Mouse (Mus musculus) embryonic facial prominence, embryonic 12.5 days (tissue): ENCODE measurements around the gene Krt17. TPM values are rescaled to one million over a fixed set of nuclear protein-coding genes. Genes with fewer than 3 reads are reported as not detected.

ENCODE experiments used
- ATAC-seq: fragments of 200-750 bp; cut with Nextera tagmentation; 2 replicates; pipeline ENCODE4 v1.8.0; 2017; ENCODE audit not compliant: insufficient number of reproducible peaks, insufficient read depth, low FRiP score, low TSS enrichment
- H3K27ac ChIP-seq: fragments of 300-500 bp; sonication (generic); 2 replicates; pipeline ENCODE4 v1.5.1; 2016; ENCODE audit warnings: mild to moderate bottlenecking
- H3K27me3 ChIP-seq: fragments of 300-500 bp; sonication (generic); 2 replicates; pipeline ENCODE4 v1.6.1; 2016; ENCODE audit warnings: mild to moderate bottlenecking, moderate library complexity
- H3K36me3 ChIP-seq: fragments of 300-500 bp; sonication (generic); 2 replicates; pipeline ENCODE4 v1.6.1; 2016; ENCODE audit warnings: mild to moderate bottlenecking
- H3K4me1 ChIP-seq: fragments of 300-500 bp; sonication (generic); 2 replicates; pipeline ENCODE4 v1.6.1; 2016
- H3K4me2 ChIP-seq: fragments of 300-500 bp; sonication (generic); replicated peaks from 2 replicates; pipeline ENCODE4 v1.6.1; 2016; ENCODE audit warnings: mild to moderate bottlenecking, moderate library complexity
- H3K4me3 ChIP-seq: fragments of 300-500 bp; sonication (generic); 2 replicates; pipeline ENCODE4 v1.5.1; 2016; ENCODE audit warnings: mild to moderate bottlenecking
- H3K9ac ChIP-seq: fragments of 300-500 bp; sonication (generic); 2 replicates; pipeline ENCODE4 v1.6.1; 2016; ENCODE audit warnings: mild to moderate bottlenecking, moderate library complexity
- H3K9me3 ChIP-seq: fragments of 300-500 bp; sonication (generic); 2 replicates; pipeline ENCODE4 v1.6.1; 2016; ENCODE audit warnings: mild to moderate bottlenecking, moderate library complexity
- WGBS: fragments of 180-500 bp; shearing (Covaris S2); methylation state at CpG from one replicate; pipeline ENCODE4 v1.1.7; 2016; 5-methylcytosine and 5-hydroxymethylcytosine counted together
- polyA plus RNA-seq: library from polyadenylated mRNA; unstranded; fragments of >200 nt; fragmentation: Nextera tagmentation; extraction: Ambion mirVana; gene quantifications from 2 replicates; pipeline ENCODE4 v1.2.1, GENCODE M21; 2016

Gene Krt17
- polyA plus RNA-seq, 1 experiment from 2014 or later, result 8.1 TPM

DNA sequence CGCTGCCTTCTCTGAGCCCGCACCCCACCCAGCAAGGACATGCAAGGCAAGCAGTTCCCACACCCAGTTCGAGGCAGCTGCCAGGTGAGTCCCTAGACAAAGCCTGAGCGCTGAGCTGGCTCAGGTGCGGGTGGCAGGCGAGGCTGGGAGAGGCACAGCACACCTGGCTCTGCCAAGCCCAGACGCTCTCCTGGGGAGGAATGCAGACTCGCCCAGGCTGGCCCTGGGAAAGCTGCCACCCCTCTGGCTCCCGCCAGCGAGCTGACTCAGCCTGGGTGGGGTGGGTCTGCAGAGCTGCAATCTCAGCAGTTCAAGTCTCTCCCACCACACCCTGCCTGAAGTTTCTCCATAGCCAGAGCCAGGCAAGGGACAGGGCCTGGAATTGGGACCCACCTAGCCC lies 26.2 kb upstream of the Krt17 start:
- Histone ChIP-seq H3K27ac (peak overlapping the region; percentile 72), H3K9me3 (no peaks in the 10 kb centered on the region), H3K36me3 (no peaks in the 10 kb centered on the region), H3K4me3 (no peak overlapping the region), H3K4me2 (no peak overlapping the region), H3K27me3 (0 out of 2 replicates have a peak, but pooled peaks cover 3% of the 10 kb centered on the region), H3K9ac (no peak overlapping the region), H3K4me1 (peaks cover 6% of the 10 kb centered on the region; the same call in 1 of the 2 replicates)
- WGBS, result 43% methylated on average over 10 of the region's 10 CpGs
- ATAC-seq, result peak; percentile 48; the same call in 1 of the 2 replicates

DNA sequence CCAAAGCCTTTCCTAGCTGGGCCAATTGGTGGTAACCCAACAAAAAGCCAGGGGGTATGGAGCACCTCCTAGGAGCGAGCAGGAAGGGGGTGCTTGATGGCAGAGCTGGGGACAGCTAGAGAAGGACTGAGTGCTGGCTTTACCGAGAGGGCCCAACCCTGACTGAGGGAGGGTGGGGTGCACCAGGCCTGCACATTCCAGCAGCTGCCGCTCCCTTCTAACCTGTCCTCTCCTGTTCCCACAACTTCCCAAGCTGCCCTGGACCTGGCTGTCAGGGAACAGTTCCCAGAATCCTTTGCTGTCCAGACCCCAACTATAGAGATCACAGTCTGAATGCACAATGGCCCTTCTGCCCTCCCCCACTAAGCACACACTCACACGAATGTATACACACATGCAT lies 24.2 kb upstream of the Krt17 start:
- WGBS, result 71% methylated on average over 4 of the region's 4 CpGs
- Histone ChIP-seq H3K36me3 (no peaks in the 10 kb centered on the region), H3K9me3 (no peaks in the 10 kb centered on the region), H3K4me2 (no peak overlapping the region), H3K4me1 (0 out of 2 replicates have a peak, but pooled peaks cover under 1% of the 10 kb centered on the region), H3K9ac (no peak overlapping the region), H3K27me3 (0 out of 2 replicates have a peak, but pooled peaks cover 3% of the 10 kb centered on the region), H3K4me3 (no peak overlapping the region), H3K27ac (no peak overlapping the region)
- no peak for ATAC-seq

DNA sequence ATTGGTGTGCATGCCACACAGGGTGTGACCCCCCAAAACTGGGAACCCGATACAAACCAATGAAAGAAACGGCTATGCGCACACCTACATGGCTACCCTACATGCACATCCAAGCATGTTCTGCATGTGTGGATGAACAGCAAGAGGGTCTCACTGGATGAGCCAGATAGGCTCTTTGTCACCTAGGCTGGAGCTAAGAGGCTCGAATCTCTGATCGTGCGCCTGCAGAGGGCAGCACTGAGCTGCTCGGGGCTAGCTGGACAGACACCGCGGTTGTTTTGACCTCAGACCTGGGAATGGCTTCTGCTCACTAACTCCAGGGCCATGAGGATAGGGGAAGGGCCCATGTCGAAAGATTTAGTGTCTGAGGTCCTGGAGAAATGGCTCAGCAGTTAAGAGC lies 21.7 kb upstream of the Krt17 start:
- ATAC-seq, result no peak
- H3K9me3 ChIP-seq, result no peaks in the 10 kb centered on the region
- H3K4me1 ChIP-seq, result no peaks in the 10 kb centered on the region
- no peak overlapping the region for H3K9ac ChIP-seq
- H3K36me3 ChIP-seq, result no peaks in the 10 kb centered on the region
- H3K27me3 ChIP-seq, result no peaks in the 10 kb centered on the region
- H3K4me2 ChIP-seq, result no peak overlapping the region
- no peak overlapping the region for H3K27ac ChIP-seq
- WGBS, result 24% methylated on average over 10 of the region's 10 CpGs
- no peak overlapping the region for H3K4me3 ChIP-seq

DNA sequence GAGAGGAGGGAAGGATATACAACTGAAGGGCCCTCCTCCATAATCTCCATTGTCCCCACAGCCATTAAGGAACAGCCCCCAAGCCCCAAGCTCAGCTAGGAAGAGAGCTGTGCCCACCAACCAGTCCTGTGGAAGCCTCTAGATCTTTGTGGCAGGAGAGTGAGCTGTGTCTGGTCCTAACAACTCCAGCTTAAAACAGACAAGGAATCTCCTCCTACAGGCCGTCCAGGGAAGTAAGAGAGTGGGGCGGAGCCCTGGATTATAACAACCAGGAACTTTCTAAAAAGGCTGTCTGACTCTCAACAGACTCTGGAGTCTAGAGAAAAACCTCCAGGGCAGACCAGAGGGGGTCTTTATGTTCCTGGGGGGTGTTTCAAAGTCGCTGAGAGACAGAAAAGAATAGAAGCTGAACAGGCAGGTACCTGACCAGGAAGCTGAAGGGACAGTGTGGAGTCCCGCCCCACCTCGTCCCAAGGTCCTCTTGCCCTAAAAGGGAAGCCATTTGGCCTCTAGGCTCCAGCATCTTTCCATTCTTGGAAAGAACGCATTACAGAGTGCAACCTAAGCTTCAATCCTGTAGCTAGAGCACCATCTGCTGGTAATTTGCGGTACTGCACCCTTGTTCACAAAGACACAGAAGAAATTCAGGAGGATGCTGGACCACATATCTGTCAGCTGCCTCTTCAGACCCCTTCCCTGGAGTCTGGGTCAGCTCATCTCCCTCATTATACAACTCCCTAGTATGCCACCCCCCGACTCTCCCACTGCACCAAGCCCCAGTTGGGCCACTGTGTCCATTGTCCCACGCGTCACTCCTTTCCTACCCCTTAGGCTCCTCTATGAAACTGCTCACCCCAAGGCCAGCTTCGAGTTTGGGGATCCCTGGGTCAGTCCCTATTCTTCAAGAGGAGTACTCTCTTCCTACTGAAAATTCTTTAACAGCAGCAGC lies 21.0 kb upstream of the Krt17 start:
- 0 out of 2 replicates have a peak overlapping the region, but pooled peaks have one; percentile 6 for H3K27ac ChIP-seq
- ATAC-seq, result no peak; the same call in 1 of the 2 replicates
- WGBS, result 20% methylated on average over 11 of the region's 11 CpGs

DNA sequence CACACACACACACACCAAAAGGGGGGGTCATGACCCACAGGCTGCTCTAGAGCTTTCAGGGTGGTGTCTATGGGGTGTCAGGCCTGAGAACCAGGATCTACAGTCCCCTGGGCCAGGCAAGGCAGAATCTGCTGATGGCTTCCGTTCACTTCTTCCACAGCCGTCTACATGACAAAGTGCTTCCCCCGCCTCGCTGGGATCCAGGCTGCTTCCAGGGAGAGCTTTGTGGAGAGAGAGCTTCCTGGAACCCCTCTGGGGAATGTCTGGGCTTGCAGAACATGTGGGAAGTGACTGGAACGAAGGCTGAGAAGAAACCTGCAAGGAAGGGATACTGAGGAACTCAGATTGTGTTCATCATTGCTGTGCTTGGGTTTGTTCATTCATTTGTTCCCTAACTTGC lies 17.9 kb upstream of the Krt17 start:
- no peaks in the 10 kb centered on the region for H3K27me3 ChIP-seq
- no peak overlapping the region for H3K27ac ChIP-seq
- no peak for ATAC-seq
- no peaks in the 10 kb centered on the region for H3K9me3 ChIP-seq
- H3K9ac ChIP-seq, result no peak overlapping the region
- H3K4me2 ChIP-seq, result no peak overlapping the region
- no peaks in the 10 kb centered on the region; the same call in 1 of the 2 replicates for H3K4me1 ChIP-seq
- WGBS, result 57% methylated on average over 5 of the region's 5 CpGs
- no peak overlapping the region for H3K4me3 ChIP-seq
- no peaks in the 10 kb centered on the region for H3K36me3 ChIP-seq

More for the DNA sequence above, 21.0 kb upstream of the Krt17 start:
- no peak overlapping the region for H3K4me2 ChIP-seq
- H3K4me3 ChIP-seq, result no peak overlapping the region
- H3K9ac ChIP-seq, result no peak overlapping the region
- no peaks in the 10 kb centered on the region for H3K4me1 ChIP-seq
- H3K27me3 ChIP-seq, result no peaks in the 10 kb centered on the region
- H3K9me3 ChIP-seq, result no peaks in the 10 kb centered on the region
- H3K36me3 ChIP-seq, result no peaks in the 10 kb centered on the region

DNA sequence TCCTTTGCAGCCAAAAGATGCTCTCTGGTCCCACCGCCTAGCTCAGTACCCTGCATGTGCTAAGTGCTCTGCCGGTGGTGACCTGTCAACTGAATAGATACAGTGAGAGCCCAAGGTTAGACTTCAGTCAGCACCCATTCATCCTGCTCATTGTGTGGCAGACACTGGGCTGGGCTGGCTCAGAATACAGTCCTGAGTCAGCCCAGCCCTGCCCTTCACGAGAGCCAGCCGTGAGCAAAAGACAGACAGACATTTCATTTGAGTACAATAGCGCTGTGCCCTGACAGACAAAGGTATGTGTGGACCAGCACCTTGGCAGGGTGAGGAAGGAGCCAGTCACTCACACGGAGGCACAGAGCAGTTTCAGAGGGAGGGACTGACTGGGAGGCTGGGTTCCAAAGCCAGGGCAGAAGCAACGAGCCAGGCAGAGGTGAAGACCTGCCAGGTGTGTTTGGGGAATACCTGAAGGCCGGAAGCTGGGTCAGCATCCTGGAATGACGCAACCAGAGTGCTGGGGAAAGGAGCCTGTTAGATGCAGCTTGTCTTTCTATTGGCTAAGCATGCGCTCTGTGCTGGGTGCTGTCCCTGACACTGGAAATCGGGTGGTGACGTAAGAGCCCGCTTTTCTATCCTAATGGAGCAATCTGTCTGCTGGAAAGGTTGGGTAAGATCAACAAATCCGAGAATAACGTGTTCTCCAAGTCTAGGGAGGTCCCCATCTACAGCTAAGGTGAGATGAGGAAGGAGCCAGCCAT lies 17.1 kb upstream of the Krt17 start:
- H3K4me2 ChIP-seq, result no peak overlapping the region
- H3K9me3 ChIP-seq, result no peaks in the 10 kb centered on the region
- 70% methylated on average over 15 of the region's 15 CpGs for WGBS
- H3K27me3 ChIP-seq, result no peaks in the 10 kb centered on the region
- no peak overlapping the region for H3K4me3 ChIP-seq
- no peak overlapping the region for H3K27ac ChIP-seq
- no peaks in the 10 kb centered on the region; the same call in 1 of the 2 replicates for H3K4me1 ChIP-seq
- no peak for ATAC-seq
- H3K36me3 ChIP-seq, result no peaks in the 10 kb centered on the region
- no peak overlapping the region for H3K9ac ChIP-seq

DNA sequence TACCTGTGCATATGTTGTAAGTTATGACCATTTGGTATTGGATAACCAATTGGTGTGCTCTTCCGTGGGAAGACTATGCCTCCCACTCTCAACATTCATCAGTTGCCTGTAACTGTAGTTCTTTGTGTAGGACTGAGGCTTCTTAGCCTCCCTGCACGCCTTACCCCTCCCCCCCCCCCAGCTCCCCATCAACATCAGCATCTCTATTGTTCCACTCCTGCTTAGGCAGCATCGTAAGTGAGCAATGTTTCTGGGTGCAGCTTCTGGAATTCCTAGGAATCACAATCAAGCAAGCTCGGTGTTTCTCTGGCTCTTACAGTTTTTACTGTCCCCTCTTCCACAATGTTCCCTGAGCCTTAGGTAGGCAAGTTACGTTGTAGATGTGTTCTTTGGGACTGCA lies 14.6 kb upstream of the Krt17 start:
- ATAC-seq, result no peak
- Histone ChIP-seq H3K9ac (no peak overlapping the region), H3K4me3 (no peak overlapping the region), H3K9me3 (no peaks in the 10 kb centered on the region), H3K4me1 (no peaks in the 10 kb centered on the region; the same call in 1 of the 2 replicates), H3K27ac (no peak overlapping the region), H3K36me3 (no peaks in the 10 kb centered on the region), H3K27me3 (no peaks in the 10 kb centered on the region), H3K4me2 (no peak overlapping the region)
- WGBS, result 38% methylated on average over 5 of the region's 5 CpGs

DNA sequence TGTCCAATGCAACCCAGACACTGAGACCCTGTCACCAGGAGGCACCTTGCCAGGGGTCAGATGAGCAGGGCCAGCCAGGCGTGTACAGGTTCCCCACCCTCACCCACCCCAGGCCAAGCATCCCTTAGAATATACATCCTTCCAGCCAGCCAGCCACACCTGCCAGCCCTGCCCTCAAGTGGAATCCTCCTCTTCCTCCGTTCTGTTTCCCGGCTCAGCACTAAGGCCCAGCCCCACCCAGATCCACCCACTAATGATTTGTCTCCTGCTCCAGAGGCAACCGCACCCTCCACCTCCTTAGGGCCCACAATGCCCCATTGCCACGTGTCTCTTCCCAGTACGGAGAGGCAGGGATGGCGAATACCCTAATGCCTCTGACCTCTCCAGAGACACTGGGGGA lies 13.9 kb upstream of the Krt17 start:
- Histone ChIP-seq H3K4me2 (no peak overlapping the region), H3K9me3 (no peaks in the 10 kb centered on the region), H3K27me3 (no peaks in the 10 kb centered on the region), H3K9ac (no peak overlapping the region), H3K4me3 (no peak overlapping the region), H3K36me3 (no peaks in the 10 kb centered on the region), H3K27ac (no peak overlapping the region), H3K4me1 (no peaks in the 10 kb centered on the region; the same call in 1 of the 2 replicates)
- no peak for ATAC-seq
- WGBS, result 64% methylated on average over 7 of the region's 7 CpGs

DNA sequence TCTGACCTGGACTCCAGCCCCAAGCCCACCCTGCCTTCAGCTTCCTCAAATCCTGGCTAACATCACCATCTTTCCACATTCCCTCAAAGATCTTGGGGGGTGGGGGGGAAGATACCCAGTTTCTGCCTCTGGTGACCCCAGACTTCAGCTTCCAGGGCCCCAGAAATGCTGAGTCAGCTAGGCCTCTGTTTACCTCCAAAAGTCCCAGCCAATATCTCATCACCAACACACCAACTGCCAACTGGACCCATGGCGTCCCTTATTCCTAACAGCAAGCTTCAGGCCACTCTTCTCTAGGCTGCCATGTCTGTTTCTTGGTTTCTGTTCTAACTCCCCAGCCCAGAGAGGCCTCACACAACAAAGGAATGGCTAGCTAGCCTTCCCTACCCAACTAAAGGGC lies 11.0 kb upstream of the Krt17 start:
- Histone ChIP-seq H3K36me3 (no peaks in the 10 kb centered on the region), H3K9ac (no peak overlapping the region), H3K27ac (no peak overlapping the region), H3K4me3 (no peak overlapping the region), H3K27me3 (no peaks in the 10 kb centered on the region), H3K4me1 (no peaks in the 10 kb centered on the region; the same call in 1 of the 2 replicates), H3K4me2 (no peak overlapping the region), H3K9me3 (no peaks in the 10 kb centered on the region)
- WGBS, result 83% methylated on average over 1 of the region's 1 CpGs
- ATAC-seq, result no peak

DNA sequence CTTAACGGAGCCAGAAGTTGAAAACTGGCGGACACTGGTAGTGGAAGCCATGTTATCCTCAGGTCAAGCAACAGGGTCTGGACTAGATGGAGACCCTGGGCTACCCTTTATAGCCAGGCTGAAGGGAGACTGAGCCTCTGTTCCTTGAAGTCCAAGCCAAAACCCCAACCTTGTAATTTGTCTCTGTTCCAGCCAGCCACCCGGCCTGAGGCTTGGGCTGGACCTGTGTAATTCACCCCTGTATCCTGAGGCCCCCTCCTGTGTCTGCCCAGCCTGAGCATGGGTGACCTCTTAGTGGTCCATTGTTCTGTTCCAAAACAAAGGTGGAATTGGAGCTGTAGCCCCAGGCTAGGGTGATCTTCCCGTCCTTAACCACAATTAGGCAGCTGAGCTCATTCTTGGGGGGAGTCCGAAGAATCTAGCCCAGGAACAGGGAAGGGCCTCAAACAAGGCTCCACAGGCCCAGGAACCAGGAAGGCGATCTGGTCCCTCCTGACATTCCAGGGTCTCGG lies 9.0 kb upstream of the Krt17 start, which contains the start of gene Krt42:
Krt42 (minus strand) TSS at position 51 of the 512 bp plus-strand sequence.
- WGBS, result 66% methylated on average over 7 of the region's 7 CpGs
- ATAC-seq, result no peak
- no peaks in the 10 kb centered on the region; the same call in 1 of the 2 replicates for H3K4me1 ChIP-seq
- no peak within 1 kb of the TSS for H3K4me2 ChIP-seq
- no peak within 1 kb of the TSS for H3K27ac ChIP-seq
- no peaks in the 10 kb centered on the region for H3K27me3 ChIP-seq
- H3K36me3 ChIP-seq, result no peaks in the 10 kb centered on the region
- H3K9ac ChIP-seq, result no peak within 1 kb of the TSS
- no peaks in the 10 kb centered on the region for H3K9me3 ChIP-seq
- no peak within 1 kb of the TSS for H3K4me3 ChIP-seq
